Comparison of ENCODE assay signal across 9 mouse cellular contexts in the genomic region with DNA sequence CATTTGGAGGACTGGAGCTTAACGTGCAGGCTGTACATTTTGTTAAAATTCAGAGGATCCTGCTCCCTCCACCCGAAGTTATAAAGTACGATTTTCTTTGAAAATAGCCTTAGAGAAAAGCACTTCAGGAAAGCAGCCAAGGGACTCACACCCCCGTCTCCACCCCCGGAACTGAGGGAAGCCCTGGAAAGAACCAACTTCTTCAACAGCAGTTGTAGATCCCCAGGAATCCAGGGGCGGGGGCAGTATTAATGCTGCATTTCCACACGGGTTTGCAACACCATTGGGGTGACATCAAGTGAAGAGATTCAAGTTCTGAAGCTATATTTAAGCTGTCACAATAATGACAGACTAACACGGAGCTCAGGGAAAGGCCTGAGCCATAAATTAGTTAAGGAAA. TPM values are rescaled to one million over a fixed set of nuclear protein-coding genes. Genes with fewer than 3 reads are reported as not detected.
DNase-seq lines count a peak whose midpoint lies in the region; ATAC-seq lines count a peak whose summit lies in the region.
"Had no signal": no experiment of that assay in that cellular context is flagged by ENCODE, and none has a peak within 500 bp of the region (broad histone marks: within the 10 kb centered on the region; RNA-seq: fewer than 3 reads in every experiment).

No protein-coding gene starts in this region.

- H3K27me3 ChIP-seq in forebrain, embryonic 12.5 days = peaks cover 13% of the 10 kb centered on the region

- intact Hi-C loops in left cerebral cortex, postnatal 14 days (cut with DNase I) = loop anchor here (10.0 kb wide), 2 partner anchors 174 to 204 kb away; a partner anchor contains a TSS

- no peak overlapping the region; the same call in 1 of the 2 replicates for H3K9ac ChIP-seq in forebrain, embryonic 12.5 days

- WGBS in forebrain, embryonic 12.5 days = 32% methylated on average over 8 of the region's 8 CpGs

- DNase-seq in layer of hippocampus, adult 11-12 months (ENCODE audit: low spot score) = peak; percentile 34
- no peak for DNase-seq in layer of hippocampus, adult 9-11 months
- peak; percentile 68 to 75 for DNase-seq in left cerebral cortex, postnatal 14 days (ENCODE audit: low spot score in 2 of 2)
- peak; percentile 70 to 75 for DNase-seq in right cerebral cortex, postnatal 10 days (ENCODE audit: low spot score in 2 of 2)
- DNase-seq in c-Kit-positive CD71-positive TER-119-positive erythroid progenitor cells, embryonic 14.5 days (ENCODE audit: low spot score) = no peak
- DNase-seq in spleen, adult 12 weeks (ENCODE audit: low spot score) = no peak
- DNase-seq in spleen, postnatal 36 days (ENCODE audit: low spot score in 2 of 2) = no peak

- H3K4me2 ChIP-seq in forebrain, embryonic 12.5 days = peak overlapping the region; percentile 91

- H3K9me3 ChIP-seq in forebrain, embryonic 12.5 days = no peaks in the 10 kb centered on the region

- no peak overlapping the region for H3K4me3 ChIP-seq in forebrain, embryonic 12.5 days (replicated peaks)

- no peak overlapping the region for H3K27ac ChIP-seq in forebrain, embryonic 12.5 days

- no peaks in the 10 kb centered on the region for H3K36me3 ChIP-seq in forebrain, embryonic 12.5 days (replicated peaks)

- peaks cover 34% of the 10 kb centered on the region for H3K4me1 ChIP-seq in forebrain, embryonic 12.5 days

- ATAC-seq in forebrain, embryonic 12.5 days (ENCODE audit: low FRiP score) = no peak

RNA-seq across cellular contexts. Expression of a gene that starts 0.9 kb away (rescaled TPM):
- polyA plus RNA-seq in forebrain, embryonic 12.5 days (2016; fragmentation: Nextera tagmentation; extraction: Ambion mirVana) = 109 and 134 TPM in 2 replicates
- total RNA-seq in left cerebral cortex, postnatal 14 days (2021) = 100 to 1,000 TPM; 102 to 111 TPM
- polyA plus RNA-seq: erythroblast, embryonic 14.5 days had no signal

RNA-seq across cellular contexts. Expression of a gene that starts 43.9 kb away (rescaled TPM):
- 325 and 333 TPM in 2 replicates for polyA plus RNA-seq in forebrain, embryonic 12.5 days (2016; fragmentation: Nextera tagmentation; extraction: Ambion mirVana)
- 1 to 10 TPM; 8.1 to 9.5 TPM for total RNA-seq in left cerebral cortex, postnatal 14 days (2021)

Comparison
In these comparisons a context has a peak if more than half of its experiments do, and no peak if none do; other contexts are left out.
1. DNase-seq: peak in layer of hippocampus, adult 11-12 months (single experiment), left cerebral cortex, postnatal 14 days (2 of 2) and right cerebral cortex, postnatal 10 days (2 of 2); none in layer of hippocampus, adult 9-11 months (single experiment), c-Kit-positive CD71-positive TER-119-positive erythroid progenitor cells, embryonic 14.5 days (single experiment), spleen, adult 12 weeks (single experiment) and spleen, postnatal 36 days (0 of 2).